Mouse (Mus musculus) intestine, postnatal 0 days (tissue): ENCODE measurements around the gene Acot7. TPM values are rescaled to one million over a fixed set of nuclear protein-coding genes. Genes with fewer than 3 reads are reported as not detected.

Experiments used
- ATAC-seq: fragments of 200-750 bp; cut with Nextera tagmentation; 2 replicates; pipeline ENCODE4 v1.8.0; 2017; ENCODE audit warnings: mild to moderate bottlenecking, moderate TSS enrichment, moderate library complexity
- H3K27ac ChIP-seq: fragments of 300-500 bp; sonication (generic); 2 replicates; pipeline ENCODE4 v1.5.1; 2014; ENCODE audit warnings: mild to moderate bottlenecking, low read depth, low read length, moderate library complexity
- H3K27me3 ChIP-seq: fragments of 300-500 bp; sonication (generic); replicated peaks from 2 replicates; pipeline ENCODE4 v1.6.1; 2014; ENCODE audit warnings: low read length, mixed read lengths; ENCODE audit not compliant: control insufficient read depth, insufficient read depth
- H3K36me3 ChIP-seq: fragments of 300-500 bp; sonication (generic); 2 replicates; pipeline ENCODE4 v1.6.1; 2014; ENCODE audit warnings: mild to moderate bottlenecking, moderate library complexity; ENCODE audit not compliant: control insufficient read depth, insufficient read depth
- H3K4me1 ChIP-seq: fragments of 300-500 bp; sonication (generic); replicated peaks from 2 replicates; pipeline ENCODE4 v1.6.1; 2014; ENCODE audit warnings: antibody characterized with exemption, low read length, mixed read lengths; ENCODE audit not compliant: control insufficient read depth, insufficient read depth
- H3K4me2 ChIP-seq: fragments of 300-500 bp; sonication (generic); replicated peaks from 2 replicates; pipeline ENCODE4 v1.6.1; 2014; ENCODE audit warnings: low read depth, mild to moderate bottlenecking, moderate library complexity
- H3K4me3 ChIP-seq: fragments of 300-500 bp; sonication (generic); 2 replicates; pipeline ENCODE4 v1.5.1; 2014; ENCODE audit warnings: low read depth, low read length
- H3K9ac ChIP-seq: fragments of 300-500 bp; sonication (generic); 2 replicates; pipeline ENCODE4 v1.6.1; 2014; ENCODE audit warnings: mild to moderate bottlenecking, low read depth, low read length
- H3K9me3 ChIP-seq: fragments of 300-500 bp; sonication (generic); 2 replicates; pipeline ENCODE4 v1.6.1; 2016; ENCODE audit warnings: mixed run types; ENCODE audit not compliant: control insufficient read depth
- CTCF ChIP-seq: sonication (generic); IDR thresholded peaks from 2 replicates; pipeline ENCODE4 v1.5.1; 2016; ENCODE audit warnings: low read depth, mild to moderate bottlenecking, control low read depth, antibody characterized with exemption, moderate library complexity
- WGBS: fragments of 180-500 bp; shearing (Covaris S2); extraction: QIAGEN DNeasy Blood & Tissue Kit; methylation state at CpG from one replicate; pipeline ENCODE4 v1.1.7; 2014; 5-methylcytosine and 5-hydroxymethylcytosine counted together
- polyA plus RNA-seq: library from polyadenylated mRNA; unstranded; fragments of >200 nt; fragmentation: Nextera tagmentation; extraction: Ambion mirVana; gene quantifications from 2 replicates; pipeline ENCODE4 v1.2.1, GENCODE M21; 2015

Acot7 gene
- polyA plus RNA-seq, 1 experiment from 2014 or later, result 28.7 TPM

- no peak for TF ChIP-seq CTCF
- H3K4me3 ChIP-seq, result no peak overlapping the region
- no peaks in the 10 kb centered on the region; the same call in 1 of the 2 replicates for H3K36me3 ChIP-seq
- H3K4me1 ChIP-seq, result peaks cover 4% of the 10 kb centered on the region; the same call in 1 of the 2 replicates
- 46% methylated on average over 4 of the region's 4 CpGs for WGBS
- peak overlapping the region; percentile 17 for H3K4me2 ChIP-seq
- no peaks in the 10 kb centered on the region for H3K27me3 ChIP-seq
- peak overlapping the region; percentile 62 for H3K27ac ChIP-seq
- H3K9ac ChIP-seq, result 0 out of 2 replicates have a peak overlapping the region, but pooled peaks have one; percentile 17
- no peaks in the 10 kb centered on the region for H3K9me3 ChIP-seq
- ATAC-seq, result peak; percentile 28; the same call in 1 of the 2 replicates
Observed at GRCm38 (mm10) chr4:152264177-152264530, 86.2 kb downstream of the Acot7 start.

DNA sequence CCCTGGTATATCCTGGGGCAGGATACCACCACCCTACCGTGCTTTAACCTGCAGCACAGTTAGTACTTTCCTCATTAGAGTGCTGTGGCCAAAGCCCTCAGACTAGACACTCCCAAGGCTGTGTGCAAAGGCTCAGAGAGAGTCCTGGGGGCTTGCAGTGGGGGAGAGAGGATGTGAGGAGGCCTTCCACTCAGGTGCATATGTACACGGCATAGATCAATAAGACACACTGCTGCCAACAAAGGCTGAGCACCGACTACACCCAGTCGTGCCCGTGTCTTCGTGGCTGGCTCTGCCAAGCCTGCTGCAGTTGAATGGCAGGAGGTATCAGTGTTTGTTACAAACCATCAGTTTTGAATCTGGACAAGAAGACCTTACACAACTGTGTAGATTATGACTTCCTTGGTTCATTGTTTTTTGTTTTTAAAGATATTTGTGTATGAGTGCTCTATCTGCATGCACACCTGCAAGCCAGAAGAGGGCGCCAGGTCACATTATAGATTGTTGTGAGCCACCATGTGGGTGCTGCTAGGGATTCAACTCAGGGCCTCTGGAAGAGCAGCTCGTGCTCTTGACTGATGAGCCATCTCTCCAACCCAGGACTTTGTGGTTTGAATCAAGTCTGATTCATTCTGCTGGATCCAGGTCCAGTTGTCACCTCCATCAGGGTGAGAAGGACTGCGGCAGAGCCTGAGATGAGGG lies 87.1 kb downstream of the Acot7 start:
- WGBS, result 87% methylated on average over 9 of the region's 9 CpGs
- Histone ChIP-seq H3K9me3 (no peaks in the 10 kb centered on the region), H3K36me3 (no peaks in the 10 kb centered on the region; the same call in 1 of the 2 replicates), H3K4me1 (peaks cover 4% of the 10 kb centered on the region; the same call in 1 of the 2 replicates), H3K9ac (no peak overlapping the region), H3K4me3 (no peak overlapping the region), H3K27me3 (no peaks in the 10 kb centered on the region), H3K27ac (0 out of 2 replicates have a peak overlapping the region, but pooled peaks have one; percentile 62), H3K4me2 (no peak overlapping the region)
- no peak for ATAC-seq
- peak; percentile 64 for TF ChIP-seq CTCF

DNA sequence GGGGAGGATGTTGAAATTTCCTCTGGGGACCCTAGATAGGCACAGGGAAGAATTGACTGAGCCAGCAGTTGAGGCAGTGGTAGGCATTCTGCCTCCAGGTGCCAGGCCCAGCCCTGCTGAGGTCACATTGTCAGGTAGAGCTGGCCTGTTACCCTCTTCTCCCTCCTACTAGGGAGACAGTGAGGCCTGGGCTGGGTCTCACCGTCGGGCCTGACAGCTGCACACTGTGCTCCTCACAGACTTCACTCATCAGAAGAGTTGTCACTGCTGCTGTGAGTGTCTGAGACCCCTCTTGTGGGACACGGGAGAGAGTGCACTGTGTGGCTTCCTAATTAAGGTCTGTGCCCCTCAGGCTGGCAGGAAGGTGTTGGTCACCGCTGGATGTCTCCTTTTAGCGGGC lies 87.9 kb downstream of the Acot7 start:
- TF ChIP-seq CTCF, result no peak
- no peaks in the 10 kb centered on the region; the same call in 1 of the 2 replicates for H3K36me3 ChIP-seq
- H3K4me3 ChIP-seq, result no peak overlapping the region
- H3K4me2 ChIP-seq, result no peak overlapping the region
- no peaks in the 10 kb centered on the region for H3K27me3 ChIP-seq
- no peak overlapping the region for H3K27ac ChIP-seq
- no peak for ATAC-seq
- H3K9ac ChIP-seq, result no peak overlapping the region
- peaks cover 4% of the 10 kb centered on the region; the same call in 1 of the 2 replicates for H3K4me1 ChIP-seq
- 72% methylated on average over 5 of the region's 5 CpGs for WGBS
- H3K9me3 ChIP-seq, result no peaks in the 10 kb centered on the region

DNA sequence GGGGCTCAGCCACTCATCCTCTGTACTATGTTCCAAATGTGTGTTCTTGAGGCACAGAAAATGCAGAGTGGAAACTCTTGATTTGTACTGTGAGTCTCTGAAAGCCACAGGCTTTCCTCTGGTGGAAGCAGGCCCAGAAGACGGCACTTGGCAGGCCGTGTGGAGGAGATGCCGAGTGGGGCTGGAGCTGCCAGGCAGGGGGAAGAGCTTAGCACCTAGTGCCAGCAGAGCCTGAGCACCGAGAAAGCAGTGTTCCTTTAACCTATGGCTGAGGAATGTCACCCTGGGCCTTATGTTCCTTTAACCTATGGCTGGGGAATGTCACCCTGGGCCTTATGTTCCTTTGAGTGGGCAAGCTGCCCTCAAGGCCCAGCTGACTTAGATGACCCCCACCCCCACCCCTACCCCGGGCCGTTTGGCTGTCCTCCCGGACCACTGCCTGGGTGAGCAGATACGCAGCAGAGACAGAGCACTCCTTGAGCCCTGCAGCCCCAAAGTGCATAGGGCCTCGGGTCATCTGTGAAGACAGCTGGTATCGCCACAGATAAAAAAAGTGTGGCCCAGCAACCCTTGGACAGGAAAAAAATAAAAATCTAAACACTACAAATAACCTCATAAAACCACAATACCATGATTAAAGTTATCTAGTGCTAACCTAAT lies 88.4 kb downstream of the Acot7 start:
- Histone ChIP-seq H3K4me1 (peaks cover 4% of the 10 kb centered on the region; the same call in 1 of the 2 replicates), H3K27me3 (no peaks in the 10 kb centered on the region), H3K9ac (no peak overlapping the region), H3K4me2 (no peak overlapping the region), H3K27ac (no peak overlapping the region), H3K4me3 (no peak overlapping the region), H3K9me3 (no peaks in the 10 kb centered on the region), H3K36me3 (no peaks in the 10 kb centered on the region; the same call in 1 of the 2 replicates)
- no peak for ATAC-seq
- TF ChIP-seq CTCF, result no peak
- 59% methylated on average over 10 of the region's 10 CpGs for WGBS

DNA sequence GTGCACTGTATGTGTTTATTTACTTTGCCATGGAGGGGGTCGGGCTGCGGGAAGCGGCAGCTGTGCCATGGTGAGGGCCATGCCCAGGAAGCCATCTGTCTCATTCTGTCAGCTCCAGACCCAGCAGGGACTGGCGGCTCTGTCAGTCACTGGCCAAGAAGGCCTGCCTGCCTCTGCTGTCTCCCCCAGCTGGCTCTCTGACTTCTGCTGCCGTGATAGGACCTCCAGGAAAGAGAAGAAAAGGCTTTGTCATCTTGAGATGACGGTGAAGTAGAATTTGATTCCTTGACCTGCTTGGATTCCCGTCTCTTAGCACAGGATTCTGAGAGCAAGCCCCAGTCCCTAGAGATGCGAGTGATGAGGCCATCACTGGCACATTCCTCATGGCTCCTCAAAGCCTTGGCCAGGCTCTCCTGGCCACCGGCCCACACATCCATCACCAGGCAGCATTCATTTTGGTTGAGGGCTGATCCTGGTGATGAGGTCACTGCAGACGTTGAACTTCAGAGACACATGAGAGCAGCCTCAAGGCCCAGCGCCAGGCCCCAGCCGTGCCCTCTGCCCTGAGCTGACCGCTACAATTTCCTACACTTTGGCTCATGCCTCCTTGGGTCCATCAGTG lies 89.9 kb downstream of the Acot7 start:
- H3K9ac ChIP-seq, result no peak overlapping the region
- H3K36me3 ChIP-seq, result no peaks in the 10 kb centered on the region; the same call in 1 of the 2 replicates
- no peak overlapping the region for H3K4me2 ChIP-seq
- TF ChIP-seq CTCF, result no peak
- H3K27me3 ChIP-seq, result no peaks in the 10 kb centered on the region
- no peak overlapping the region for H3K27ac ChIP-seq
- no peak overlapping the region for H3K4me3 ChIP-seq
- no peaks in the 10 kb centered on the region for H3K9me3 ChIP-seq
- ATAC-seq, result no peak
- 65% methylated on average over 13 of the region's 13 CpGs for WGBS
- H3K4me1 ChIP-seq, result peaks cover 4% of the 10 kb centered on the region; the same call in 1 of the 2 replicates

DNA sequence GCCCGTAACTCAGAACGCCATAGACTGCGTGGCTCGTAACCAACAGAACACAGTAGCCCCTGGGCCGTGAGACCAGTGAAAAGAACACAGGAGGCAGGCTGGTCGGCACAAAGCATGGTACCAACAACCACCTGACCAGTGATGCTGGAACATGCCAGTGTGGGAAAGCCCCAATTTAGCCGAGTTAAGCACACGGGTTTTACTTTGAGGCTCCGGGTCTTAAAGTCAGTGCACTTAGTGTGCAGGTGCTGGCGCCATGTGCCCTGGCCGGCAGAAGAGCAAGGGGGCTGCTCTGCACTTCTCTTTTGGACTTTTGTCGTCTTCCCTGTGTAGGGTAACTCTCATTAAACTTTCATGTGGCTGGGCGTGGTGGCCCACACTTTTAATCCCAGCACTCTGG lies 92.0 kb downstream of the Acot7 start:
- ATAC-seq, result no peak

More for the DNA sequence above, 92.0 kb downstream of the Acot7 start:
- Histone ChIP-seq H3K36me3 (no peaks in the 10 kb centered on the region; the same call in 1 of the 2 replicates), H3K9ac (no peak overlapping the region), H3K9me3 (no peaks in the 10 kb centered on the region), H3K27ac (no peak overlapping the region), H3K4me1 (no peaks in the 10 kb centered on the region), H3K27me3 (peaks cover 8% of the 10 kb centered on the region; the same call in 1 of the 2 replicates), H3K4me2 (no peak overlapping the region), H3K4me3 (no peak overlapping the region)
- 89% methylated on average over 13 of the region's 13 CpGs for WGBS
- TF ChIP-seq CTCF, result no peak
